In the genomic region with DNA sequence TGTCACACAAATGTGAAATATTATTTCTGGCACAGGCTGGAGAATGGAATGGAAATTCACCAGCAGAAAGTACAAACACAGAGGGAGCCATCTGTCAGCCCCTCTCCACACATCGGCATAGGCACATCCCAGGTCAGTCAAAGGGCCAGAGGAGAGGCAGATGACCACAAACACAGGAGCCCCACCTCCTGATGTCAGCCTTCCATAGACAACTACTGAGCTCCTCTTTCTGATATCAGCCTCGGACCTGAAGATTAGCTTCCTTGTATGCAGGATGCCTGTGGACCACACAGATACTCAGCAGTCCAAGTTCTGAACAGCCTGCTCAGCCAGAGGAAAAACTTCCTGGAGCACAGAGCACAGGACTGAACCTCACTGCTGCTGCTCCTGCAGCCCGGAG, we compare ENCODE assay signal across 37 mouse cellular contexts. TPM values are rescaled to one million over a fixed set of nuclear protein-coding genes. Genes with fewer than 3 reads are reported as not detected.
DNase-seq lines count a peak whose midpoint lies in the region; ATAC-seq and TF ChIP-seq lines count a peak whose summit lies in the region.
"Had no signal": no experiment of that assay in that cellular context is flagged by ENCODE, and none has a peak within 500 bp of the region (broad histone marks: within the 10 kb centered on the region; RNA-seq: fewer than 3 reads in every experiment).

No protein-coding gene starts in this region.

- H3K36me3 ChIP-seq in heart, postnatal 0 days (replicated peaks; ENCODE audit: control insufficient read depth, insufficient read depth, low read length): no peaks in the 10 kb centered on the region
- no peaks in the 10 kb centered on the region for H3K36me3 ChIP-seq in kidney, postnatal 0 days (ENCODE audit: insufficient read depth, low read length)
- H3K36me3 ChIP-seq: G1E; heart, embryonic 13.5 days; limb, embryonic 13.5 days; stomach, embryonic 15.5 days had no signal

- H3K4me2 ChIP-seq in heart, postnatal 0 days (ENCODE audit: low read depth, low read length): no peak overlapping the region
- no peak overlapping the region for H3K4me2 ChIP-seq in kidney, postnatal 0 days (ENCODE audit: low read length)
- H3K4me2 ChIP-seq: heart, embryonic 13.5 days; hindbrain, embryonic 14.5 days; limb, embryonic 13.5 days; liver, embryonic 11.5 days; midbrain, embryonic 11.5 days; stomach, embryonic 15.5 days had no signal

- H3K4me1 ChIP-seq in heart, postnatal 0 days (ENCODE audit: control insufficient read depth, insufficient read depth): no peaks in the 10 kb centered on the region
- no peaks in the 10 kb centered on the region for H3K4me1 ChIP-seq in kidney, postnatal 0 days (replicated peaks; ENCODE audit: insufficient read depth, low read length)
- H3K4me1 ChIP-seq: limb, embryonic 13.5 days; stomach, embryonic 15.5 days had no signal

- H3K4me3 ChIP-seq in heart, postnatal 0 days (ENCODE audit: low read depth, low read length): no peak overlapping the region
- H3K4me3 ChIP-seq in kidney, postnatal 0 days (replicated peaks; ENCODE audit: low read depth, low read length): no peak overlapping the region
- H3K4me3 ChIP-seq: erythroblast, embryonic 14.5 days; gastrocnemius, adult 2 months; heart, embryonic 13.5 days; limb, embryonic 13.5 days; stomach, embryonic 15.5 days had no signal

- 51% methylated on average over 3 of the region's 3 CpGs for WGBS in heart, postnatal 0 days
- WGBS in kidney, postnatal 0 days: 59% methylated on average over 3 of the region's 3 CpGs

- H3K27ac ChIP-seq in heart, postnatal 0 days (ENCODE audit: low read depth): no peak overlapping the region
- no peak overlapping the region for H3K27ac ChIP-seq in kidney, postnatal 0 days
- H3K27ac ChIP-seq: gastrocnemius, adult 2 months; heart, embryonic 13.5 days; hindbrain, embryonic 14.5 days; limb, embryonic 13.5 days; stomach, embryonic 15.5 days had no signal

- intact Hi-C loops in heart, postnatal 36 days (cut with DNase I): loop anchor here (10.0 kb wide), 1 partner anchor 55 kb away; no protein-coding TSS in a partner anchor
- intact Hi-C loops in heart, postnatal 10 days (cut with DNase I): no loop called here

- no peak for TF ChIP-seq CTCF in heart, postnatal 0 days (IDR thresholded peaks at IDR 0.05; ENCODE audit: low read depth)
- no peak for TF ChIP-seq CTCF in kidney, postnatal 0 days (IDR thresholded peaks at IDR 0.05; ENCODE audit: low read depth)

- H3K9ac ChIP-seq in heart, postnatal 0 days (replicated peaks; ENCODE audit: low read depth, low read length): no peak overlapping the region
- no peak overlapping the region for H3K9ac ChIP-seq in kidney, postnatal 0 days (ENCODE audit: low read depth, low read length)
- H3K9ac ChIP-seq: heart, embryonic 13.5 days; hindbrain, embryonic 14.5 days; limb, embryonic 13.5 days; stomach, embryonic 15.5 days had no signal

- peak; percentile 53; the same call in 1 of the 2 replicates for ATAC-seq in heart, postnatal 0 days (ENCODE audit: insufficient read depth, low read depth)
- ATAC-seq in kidney, postnatal 0 days (replicated peaks; ENCODE audit: low FRiP score, low read depth): no peak
- ATAC-seq: forebrain, embryonic 16.5 days; inflammation-experienced regulatory T-cells, adult 6 months; midbrain, embryonic 16.5 days had no signal

- H3K9me3 ChIP-seq in heart, postnatal 0 days (replicated peaks; ENCODE audit: control insufficient read depth, low read length): no peaks in the 10 kb centered on the region
- no peaks in the 10 kb centered on the region for H3K9me3 ChIP-seq in kidney, postnatal 0 days (replicated peaks; ENCODE audit: low read length)
- H3K9me3 ChIP-seq: heart, embryonic 13.5 days; limb, embryonic 13.5 days; stomach, embryonic 15.5 days had no signal

- TF ChIP-seq EP300 in heart, postnatal 0 days (IDR thresholded peaks at IDR 0.05; ENCODE audit: low read depth): no peak

- H3K27me3 ChIP-seq in heart, postnatal 0 days (ENCODE audit: control insufficient read depth, insufficient read depth, low read length): no peaks in the 10 kb centered on the region
- no peaks in the 10 kb centered on the region for H3K27me3 ChIP-seq in kidney, postnatal 0 days (ENCODE audit: insufficient read depth, low read length)
- H3K27me3 ChIP-seq: stomach, embryonic 15.5 days had no signal

- peak; percentile 17 to 19 for DNase-seq in heart, adult 9 months (ENCODE audit: low spot score in 2 of 2)
- DNase-seq in heart, adult 8-10 months (ENCODE audit: low spot score): no peak
- DNase-seq in heart, postnatal 0 days (ENCODE audit: low spot score): peak; percentile 22
- DNase-seq in heart, postnatal 36 days: no peak
- DNase-seq in kidney, postnatal 0 days (ENCODE audit: low spot score): peak; percentile 46
- DNase-seq in kidney, postnatal 4 days: no peak
- peak; percentile 4 to 13 for DNase-seq in heart, postnatal 10 days
- DNase-seq: adrenal gland, adult 8-10 months; cerebellum, adult 2 months; cerebellum, postnatal 14 days; gastrocnemius, adult 2 months; gastrocnemius, postnatal 36 days; kidney, adult 8-10 months; kidney, postnatal 36 days; right cerebral cortex, postnatal 25 days; thymus, adult 18-20 months; thymus, postnatal 25 days had no signal

RNA-seq across cellular contexts. Expression of gene Gdf10, which starts 33.4 kb away (rescaled TPM):
- total RNA-seq in heart, adult 8-10 months (2022): 1 to 10 TPM in 1 of 4 experiments, under 1 TPM in 3; 0.52 to 1.5 (median 0.78) TPM
- 1.1 and 2.2 TPM in 2 replicates for total RNA-seq in heart, postnatal 0 days (2014; rRNA removed; ENCODE audit: low replicate concordance)
- 1.6 and 2.3 TPM in 2 replicates for polyA plus RNA-seq in heart, postnatal 0 days (2015; fragmentation: Nextera tagmentation; extraction: Ambion mirVana)
- 1 to 10 TPM; 1.2 to 1.7 TPM for total RNA-seq in heart, postnatal 36 days (2021)
- polyA plus RNA-seq in kidney, postnatal 0 days (2015; fragmentation: Nextera tagmentation; extraction: Ambion mirVana): 2.6 and 3.1 TPM in 2 replicates
- total RNA-seq in heart, postnatal 10 days (2021): 1 to 10 TPM; 2.3 to 3.2 TPM
- total RNA-seq: megakaryocyte, adult 5-6 weeks; neutrophil, adult 5-6 weeks had no signal
- polyA plus RNA-seq: erythroblast, embryonic 14.5 days; G1E; inflammation-experienced regulatory T-cells, adult 6 months had no signal

RNA-seq across cellular contexts. Expression of gene Gdf2, which starts 50.9 kb away (rescaled TPM):
- total RNA-seq in heart, adult 8-10 months (2022): under 1 TPM; 0.11 to 0.24 (median 0.20) TPM
- 0.12 and 3.0 TPM in 2 replicates for total RNA-seq in heart, postnatal 0 days (2014; rRNA removed; ENCODE audit: low replicate concordance)
- polyA plus RNA-seq in heart, postnatal 0 days (2015; fragmentation: Nextera tagmentation; extraction: Ambion mirVana): 0.25 and 0.27 TPM in 2 replicates
- under 1 TPM; 0.16 to 0.19 TPM for total RNA-seq in heart, postnatal 36 days (2021)
- not detected in 2 replicates for polyA plus RNA-seq in kidney, postnatal 0 days (2015; fragmentation: Nextera tagmentation; extraction: Ambion mirVana)
- under 1 TPM; 0.10 to 0.17 TPM for total RNA-seq in heart, postnatal 10 days (2021)
- total RNA-seq: adrenal gland, adult 8-10 months; gastrocnemius, adult 2 months; gastrocnemius, postnatal 36 days; layer of hippocampus, adult 8-10 months; layer of hippocampus, postnatal 25 days; left cerebral cortex, adult 8-10 months; left cerebral cortex, postnatal 36 days; megakaryocyte, adult 5-6 weeks; neutrophil, adult 5-6 weeks had no signal
- polyA plus RNA-seq: cortical plate, adult 2 months; embryonic facial prominence, embryonic 14.5 days; erythroblast, embryonic 14.5 days; forebrain, embryonic 11.5 days; forebrain, embryonic 16.5 days; G1E; inflammation-experienced regulatory T-cells, adult 6 months; limb, embryonic 13.5 days; midbrain, embryonic 11.5 days; midbrain, embryonic 16.5 days had no signal

Comparison
In these comparisons a context has a peak if more than half of its experiments do, and no peak if none do; other contexts are left out.
1. DNase-seq: peak in heart, adult 9 months (2 of 2), heart, postnatal 0 days (single experiment), kidney, postnatal 0 days (single experiment) and heart, postnatal 10 days (2 of 2); none in heart, adult 8-10 months (single experiment), heart, postnatal 36 days (0 of 2) and kidney, postnatal 4 days (0 of 2).